Mouse (Mus musculus) ES-E14 (cell line): ENCODE measurements at regions not wholly inside any gene's neighbourhood (a gene's known extent, or its start where the extent isn't known, plus 50 kb on each side); places are given as distances from the start of the nearest gene placed in this dataset.

Experiments used
- HCFC1 ChIP-seq: IDR thresholded peaks from 2 replicates; pipeline ENCODE4 v1.6.1; 2012; ENCODE audit warnings: low read length, inconsistent platforms, borderline replicate concordance; ENCODE audit not compliant: insufficient read depth
- MAFK ChIP-seq: IDR thresholded peaks from 2 replicates; pipeline ENCODE4 v1.6.1; 2014; ENCODE audit warnings: mild to moderate bottlenecking, low read depth, low read length, inconsistent platforms; ENCODE audit not compliant: insufficient read depth
- ZC3H11A ChIP-seq: IDR thresholded peaks from 2 replicates; pipeline ENCODE4 v1.6.1; 2012; ENCODE audit warnings: low read depth, mild to moderate bottlenecking, inconsistent platforms, low read length, borderline replicate concordance
- ZNF384 ChIP-seq: IDR thresholded peaks from 2 replicates; pipeline ENCODE4 v1.6.1; 2012; ENCODE audit warnings: low read depth, low read length, inconsistent platforms

DNA sequence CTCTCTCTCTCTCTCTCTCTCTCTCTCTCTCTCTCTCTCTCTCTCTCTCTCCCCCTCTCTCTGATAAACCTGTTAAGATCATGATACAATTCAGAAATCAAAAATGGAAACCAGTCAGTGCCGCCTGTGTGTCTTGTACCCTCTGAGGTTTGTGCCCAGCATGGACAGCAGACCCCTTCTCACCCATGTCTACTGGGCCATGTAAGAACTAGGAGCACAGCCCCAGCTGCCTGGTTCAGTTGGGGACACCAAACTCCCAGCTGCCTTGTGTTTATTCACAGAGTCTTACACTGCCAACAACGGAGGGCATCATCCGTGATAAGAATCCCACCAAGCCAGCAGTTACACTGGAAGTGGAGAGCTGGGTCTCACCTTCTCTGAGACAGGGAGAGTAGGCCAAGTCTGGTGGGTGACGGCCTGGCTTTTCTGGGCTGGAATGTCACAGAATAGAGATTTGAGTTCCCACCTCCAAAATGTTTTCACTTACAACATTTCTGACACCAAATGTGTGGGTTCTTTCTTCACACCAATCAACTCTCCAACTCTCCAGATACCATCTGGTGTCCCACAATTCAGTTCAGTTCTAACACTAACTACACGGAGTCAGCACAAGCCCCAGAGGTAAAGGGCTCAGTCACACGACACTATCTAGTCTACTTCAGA lies 92.2 kb upstream of the Oxgr1 start:
- TF ChIP-seq ZC3H11A = no peak
- no peak for TF ChIP-seq MAFK
- TF ChIP-seq ZNF384 = no peak
- no peak for TF ChIP-seq HCFC1
